Mouse (Mus musculus) layer of hippocampus, adult 8-10 months (tissue): Measurements from ENCODE around the gene 4930502E18Rik. TPM values are rescaled to one million over a fixed set of nuclear protein-coding genes. Genes with fewer than 3 reads are reported as not detected.
"Not testable (repeated sequence)": the region's sequence is repeated elsewhere in the genome, so short reads cannot be mapped to it uniquely, and the experiment has no call there.

Source experiments
- DNase-seq, 2 experiments: peaks; one replicate each; pipeline ENCODE4 v3.0.0; 2022; ENCODE audit warnings: low spot score in 2 of 2
- total RNA-seq, 4 experiments: library from RNA; stranded (reverse); gene quantifications; 2 replicates each; pipeline ENCODE4 v1.2.4; 2022

The 4930502E18Rik gene
- total RNA-seq: under 1 TPM in 2 of 4 experiments, not detected in 2; 0.23 to 0.30 TPM

- no peak for DNase-seq
Measured at GRCm38 (mm10) chrX:53724596-53724995, at the start of gene 4930502E18Rik. Gene 4930502E18Rik (plus strand): TSS chrX:53724826.

DNA sequence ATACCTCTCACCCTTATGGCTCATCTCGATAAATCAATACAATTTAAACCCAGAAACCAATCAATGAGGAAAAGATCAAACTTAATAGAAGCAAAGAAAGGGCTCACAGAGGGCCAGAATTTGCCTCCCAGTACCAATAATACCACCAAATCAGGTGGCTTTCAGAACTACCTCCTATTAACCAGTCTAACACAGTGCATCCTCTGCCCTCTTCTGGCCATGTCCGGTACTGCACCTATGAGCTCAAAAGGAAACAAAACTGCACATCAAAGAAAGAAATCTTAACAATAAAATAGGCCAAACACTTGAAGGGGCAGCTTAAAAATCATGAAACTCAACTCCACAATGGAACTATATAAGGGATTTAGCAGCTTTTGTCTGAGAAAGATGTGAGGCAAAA is 47.7 kb upstream of the 4930502E18Rik start:
- DNase-seq: peak; percentile 20 to 75

DNA sequence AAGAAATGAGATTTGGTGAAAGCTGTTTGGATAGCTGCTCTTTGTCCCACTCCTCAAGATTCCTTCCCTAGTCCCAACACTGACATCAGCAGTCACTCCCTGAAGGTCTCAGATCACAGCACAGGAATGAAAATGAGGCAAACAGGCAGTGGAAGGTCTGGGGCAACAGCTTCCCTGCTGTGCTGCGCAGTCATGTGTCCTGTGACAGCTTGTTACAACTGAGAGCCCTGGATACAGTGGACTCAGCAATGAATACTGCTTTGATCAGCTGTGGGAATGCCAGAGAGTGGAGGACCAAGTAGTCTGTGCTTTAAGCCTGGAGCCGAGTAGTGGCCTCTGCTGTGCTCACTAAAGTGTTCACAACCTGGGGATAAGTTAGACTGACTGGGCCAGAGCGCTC is 42.0 kb upstream of the 4930502E18Rik start:
- DNase-seq: not testable (repeated sequence)

DNA sequence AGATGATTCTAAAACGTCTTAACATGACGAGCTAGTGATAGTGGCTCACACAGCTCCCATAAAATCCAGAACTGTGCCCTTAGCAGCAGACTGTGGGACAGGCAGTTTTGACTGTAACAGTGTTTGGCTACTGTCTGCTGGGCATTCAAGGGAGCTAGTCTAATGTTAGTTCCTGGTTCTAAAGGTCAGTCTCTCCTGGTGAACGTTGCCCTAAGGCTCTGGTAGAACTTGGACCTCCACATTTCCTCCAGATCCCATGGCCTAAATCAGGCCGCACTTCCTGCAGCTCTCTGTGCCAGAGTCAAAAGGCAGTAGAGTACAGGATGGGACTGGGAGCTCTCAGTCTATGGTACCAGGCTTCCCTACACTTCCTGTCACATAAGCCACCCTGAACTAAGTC is 40.0 kb upstream of the 4930502E18Rik start:
- DNase-seq: not testable (repeated sequence)

- no peak for DNase-seq
Measured at GRCm38 (mm10) chrX:53692065-53692464, 32.6 kb upstream of the 4930502E18Rik start.

GRCm38 (mm10) chrX:53693141-53693540 is 31.5 kb upstream of the 4930502E18Rik start:
- DNase-seq: no peak

- no peak for DNase-seq
Measured at GRCm38 (mm10) chrX:53694008-53694777, 30.4 kb upstream of the 4930502E18Rik start.

GRCm38 (mm10) chrX:53699225-53699624 is 25.4 kb upstream of the 4930502E18Rik start:
- DNase-seq: no peak

DNA sequence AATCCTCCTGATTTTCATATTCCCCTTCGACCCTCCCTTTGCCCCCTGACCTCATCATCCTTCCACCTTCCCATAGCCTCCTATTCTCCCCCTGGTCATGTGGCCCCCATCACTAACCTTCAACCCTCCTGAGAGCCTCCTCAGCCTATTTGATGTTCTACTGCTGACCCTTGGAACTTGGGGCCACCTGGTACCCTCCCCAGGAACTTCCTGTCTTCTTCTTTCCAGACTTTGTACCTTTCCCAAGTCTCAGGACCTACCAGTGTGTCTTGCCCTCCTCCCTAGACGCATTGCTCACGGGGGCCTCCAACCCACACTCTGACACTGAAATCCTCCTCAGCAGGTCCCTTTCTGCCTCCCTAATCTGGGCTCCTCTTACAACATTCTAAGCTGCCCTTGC is 22.0 kb upstream of the 4930502E18Rik start:
- no peak for DNase-seq

DNA sequence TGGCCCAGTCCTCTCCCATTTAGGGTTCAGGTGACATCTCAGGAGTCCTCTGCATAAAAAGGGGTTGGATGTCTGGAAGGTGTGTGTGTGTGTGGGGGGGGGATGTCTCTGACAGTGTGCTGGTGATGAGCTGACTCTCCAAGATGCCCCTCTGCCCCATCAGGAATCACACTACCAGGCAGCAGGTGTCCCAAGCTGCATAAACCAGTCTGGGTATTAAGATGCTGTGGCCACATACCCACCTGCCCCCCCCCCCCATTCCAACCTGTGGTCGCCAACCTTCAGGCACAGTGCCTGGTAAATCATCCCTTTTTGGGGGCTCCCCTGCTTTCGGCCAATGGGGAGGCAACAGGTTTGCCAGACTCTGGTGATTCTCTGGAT is 8.7 kb upstream of the 4930502E18Rik start:
- no peak for DNase-seq

DNA sequence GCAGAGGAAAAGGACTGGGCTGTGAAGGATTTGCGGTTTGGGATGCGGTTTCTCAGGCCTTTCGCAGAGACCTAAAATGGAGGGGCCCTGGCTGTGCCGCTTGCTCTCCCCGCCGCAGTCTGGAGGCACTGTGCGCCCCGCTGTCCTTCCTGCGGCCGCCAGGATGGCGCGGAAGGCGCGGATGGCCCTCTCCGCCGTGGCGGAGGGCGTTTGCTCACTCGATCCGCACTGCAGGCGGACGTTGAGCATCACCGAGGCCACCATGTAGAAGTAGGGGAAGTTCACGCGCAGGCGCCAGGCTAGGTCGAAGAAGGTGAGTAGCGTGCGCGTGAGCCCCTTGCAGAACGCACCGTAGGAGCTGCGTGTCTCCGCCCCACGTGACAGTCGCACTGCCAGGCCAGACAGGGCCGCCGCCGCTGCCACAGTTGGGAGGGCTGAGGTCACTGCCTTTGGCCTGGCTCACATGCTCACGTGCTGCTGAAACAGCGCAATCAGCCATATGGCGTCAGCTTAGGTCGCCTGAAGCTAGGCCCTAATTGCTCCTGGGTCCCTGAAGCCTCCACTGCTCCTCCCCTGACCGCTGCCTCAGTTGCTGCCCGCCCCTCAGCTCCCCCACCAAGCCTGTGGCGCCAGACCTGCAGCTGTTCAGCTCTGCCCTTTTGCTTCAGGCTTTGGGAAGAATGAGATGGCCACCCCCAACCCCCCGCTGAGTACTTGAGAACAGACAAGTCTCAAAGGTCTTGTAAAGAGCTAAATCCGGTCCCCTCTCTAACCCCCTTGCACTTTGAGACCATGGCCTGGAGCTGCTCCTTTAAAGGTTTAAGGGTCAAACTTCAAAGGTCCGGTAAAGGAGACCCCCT is 8.1 kb upstream of the 4930502E18Rik start:
- peak; percentile 12 to 40 for DNase-seq

DNA sequence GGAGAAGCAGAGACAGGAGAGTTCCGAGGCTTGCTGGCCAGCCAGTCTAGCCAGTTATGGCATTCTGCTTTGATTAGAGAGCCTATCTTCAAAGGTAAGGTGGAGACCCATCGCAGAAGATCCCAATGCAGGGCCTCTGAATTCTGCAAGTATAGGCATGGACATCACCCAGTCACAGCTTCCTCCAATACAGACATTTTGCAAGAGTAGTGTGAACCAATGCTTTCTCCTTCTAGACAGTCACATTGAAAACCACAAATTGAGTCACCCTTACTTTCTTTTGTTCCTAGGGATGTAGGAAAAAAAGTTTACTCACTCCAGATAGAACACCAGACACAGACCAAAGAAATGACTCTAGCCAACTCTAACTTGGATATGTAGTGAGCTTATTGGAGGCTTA is 4.3 kb downstream of the 4930502E18Rik start:
- DNase-seq: no peak

DNA sequence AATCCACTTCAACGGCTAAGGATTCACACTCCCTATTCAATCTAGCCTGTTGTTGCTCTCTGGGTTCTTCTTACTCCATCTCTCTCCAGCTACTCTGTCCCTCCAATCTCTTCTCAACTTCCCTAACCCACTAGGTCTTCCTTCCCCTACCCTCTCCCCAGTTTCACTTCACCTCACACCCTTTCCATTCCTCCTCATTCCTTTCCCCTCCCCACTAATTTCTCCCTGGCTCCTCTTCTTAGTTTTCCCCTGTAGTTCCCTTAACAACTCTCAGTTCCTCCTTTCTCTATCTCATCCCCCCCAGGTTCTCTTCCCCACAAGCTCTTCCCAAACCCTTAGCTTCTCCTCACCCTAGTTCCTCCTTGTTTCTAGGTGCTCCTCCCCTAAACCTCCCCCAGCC is 28.2 kb downstream of the 4930502E18Rik start:
- DNase-seq: no peak

DNA sequence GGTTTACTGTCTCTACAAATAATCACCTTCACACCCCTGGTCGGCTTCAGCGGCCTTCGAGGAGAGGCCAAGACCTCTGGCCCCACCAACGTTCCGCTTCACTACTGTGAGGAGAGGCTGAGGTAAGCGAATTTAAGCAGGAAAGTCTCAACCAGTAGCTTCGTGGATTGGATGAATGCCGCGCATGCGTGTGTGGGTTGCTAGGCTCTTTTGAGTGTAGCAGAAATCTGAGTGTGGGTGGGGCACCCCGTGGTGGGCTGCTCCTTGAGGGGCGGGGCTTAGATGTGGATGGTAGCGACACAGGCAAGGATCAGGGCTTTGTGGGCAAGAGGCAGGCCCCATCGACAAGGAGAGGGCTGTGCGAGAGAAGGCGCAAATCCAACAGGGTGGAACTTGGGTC is 33.1 kb downstream of the 4930502E18Rik start, which contains the start of gene 1700013H16Rik:
TSS of gene 1700013H16Rik (minus strand) at position 96 of the 400 bp plus-strand sequence.
- DNase-seq: no peak

- DNase-seq: no peak
Measured at GRCm38 (mm10) chrX:53776276-53776675, 51.6 kb downstream of the 4930502E18Rik start, which contains the start of gene Zfp36l3. Gene Zfp36l3 (minus strand): TSS chrX:53776394.

Other genes starting within 250 kb of the 4930502E18Rik start
- gene Rtl8c, start 116.8 kb upstream of the 4930502E18Rik start, total RNA-seq: 100 to 1,000 TPM; 174 to 229 (median 190) TPM
- not detected for gene Gm14597, start 115.8 kb upstream of the 4930502E18Rik start, total RNA-seq
- gene Rtl8a, start 81.1 kb upstream of the 4930502E18Rik start, total RNA-seq: 100 to 1,000 TPM; 171 to 286 (median 234) TPM
- 100 to 1,000 TPM; 166 to 180 (median 174) TPM for gene Rtl8b, start 54.4 kb upstream of the 4930502E18Rik start, total RNA-seq
- not detected for gene 1700013H16Rik, start 33.0 kb downstream of the 4930502E18Rik start, total RNA-seq
- not detected for gene Zfp36l3, start 51.6 kb downstream of the 4930502E18Rik start, total RNA-seq
- gene Xlr, start 72.9 kb downstream of the 4930502E18Rik start, total RNA-seq: 1 to 10 TPM in 3 of 4 experiments, under 1 TPM in 1; 0.68 to 6.2 (median 3.2) TPM